Mouse (Mus musculus) mouse trophoblast stem cell (cell line): ENCODE measurements around the gene Xpnpep1.

Source experiments
- in situ Hi-C, 2 experiments: fragments of 300-500 bp; cut with MseI, MboI; formaldehyde crosslinking; loops; 2 replicates in 1 of 2; 3 replicates in 1 of 2; pipeline ENCODE4 v1.15.1; 2025

Gene Xpnpep1

GRCm38 (mm10) chr19:53002166-53003095, 37.6 kb downstream of the Xpnpep1 start:
- in situ Hi-C loops: no loop called here

- in situ Hi-C loops: no loop called here
Observed at GRCm38 (mm10) chr19:52992880-52993440, 47.1 kb downstream of the Xpnpep1 start.

GRCm38 (mm10) chr19:52991924-52992323, 48.1 kb downstream of the Xpnpep1 start:
- in situ Hi-C loops: no loop called here

- in situ Hi-C loops: no loop called here
Observed at GRCm38 (mm10) chr19:52979020-52979711, 60.8 kb downstream of the Xpnpep1 start.

- in situ Hi-C loops: no loop called here
Observed at GRCm38 (mm10) chr19:52975564-52976185, 64.3 kb downstream of the Xpnpep1 start.

- in situ Hi-C loops: no loop called here
Observed at GRCm38 (mm10) chr19:52966339-52966738, 73.7 kb downstream of the Xpnpep1 start.

GRCm38 (mm10) chr19:52962745-52963144, 77.3 kb downstream of the Xpnpep1 start:
- in situ Hi-C loops: no loop called here

GRCm38 (mm10) chr19:52922678-52923495, 117.1 kb downstream of the Xpnpep1 start:
- in situ Hi-C loops: no loop called here

- in situ Hi-C loops: no loop called here
Observed at GRCm38 (mm10) chr19:52904182-52904581, 135.8 kb downstream of the Xpnpep1 start.

- in situ Hi-C loops: no loop called here
Observed at GRCm38 (mm10) chr19:52891807-52892442, 148.1 kb downstream of the Xpnpep1 start.
